Mouse (Mus musculus) stomach, embryonic 16.5 days (tissue): ENCODE measurements around the gene Psmd13. TPM values are rescaled to one million over a fixed set of nuclear protein-coding genes. Genes with fewer than 3 reads are reported as not detected.

Experiments
- ATAC-seq: fragments of 200-750 bp; cut with Nextera tagmentation; 2 replicates; pipeline ENCODE4 v1.8.0; 2017; ENCODE audit warnings: moderate number of reproducible peaks, moderate TSS enrichment; ENCODE audit not compliant: insufficient read depth, low FRiP score
- H3K27ac ChIP-seq: fragments of 300-500 bp; sonication (generic); 2 replicates; pipeline ENCODE4 v1.5.1; 2014; ENCODE audit warnings: low read length
- H3K27me3 ChIP-seq: fragments of 300-500 bp; sonication (generic); 2 replicates; pipeline ENCODE4 v1.6.1; 2014; ENCODE audit warnings: low read length, control low read depth, mixed read lengths; ENCODE audit not compliant: control insufficient read depth, insufficient read depth
- H3K36me3 ChIP-seq: fragments of 300-500 bp; sonication (generic); 2 replicates; pipeline ENCODE4 v1.6.1; 2014; ENCODE audit warnings: low read length; ENCODE audit not compliant: control insufficient read depth, insufficient read depth
- H3K4me1 ChIP-seq: fragments of 300-500 bp; sonication (generic); 2 replicates; pipeline ENCODE4 v1.6.1; 2014; ENCODE audit warnings: low read length, control low read depth, mixed read lengths; ENCODE audit not compliant: control insufficient read depth, insufficient read depth
- H3K4me2 ChIP-seq: fragments of 300-500 bp; sonication (generic); 2 replicates; pipeline ENCODE4 v1.6.1; 2014; ENCODE audit warnings: low read depth, low read length, mixed read lengths
- H3K4me3 ChIP-seq: fragments of 300-500 bp; sonication (generic); replicated peaks from 2 replicates; pipeline ENCODE4 v1.5.1; 2014; ENCODE audit warnings: mild to moderate bottlenecking, low read length
- H3K9ac ChIP-seq: fragments of 300-500 bp; sonication (generic); 2 replicates; pipeline ENCODE4 v1.6.1; 2014; ENCODE audit warnings: low read length
- H3K9me3 ChIP-seq: fragments of 300-500 bp; sonication (generic); replicated peaks from 2 replicates; pipeline ENCODE4 v1.6.1; 2016; ENCODE audit warnings: low read length, control low read depth; ENCODE audit not compliant: control insufficient read depth
- WGBS: fragments of 180-500 bp; shearing (Covaris S2); extraction: QIAGEN DNeasy Blood & Tissue Kit; methylation state at CpG from one replicate; pipeline ENCODE4 v1.1.7; 2014; 5-methylcytosine and 5-hydroxymethylcytosine counted together
- polyA plus RNA-seq: library from polyadenylated mRNA; unstranded; fragments of >200 nt; fragmentation: Nextera tagmentation; extraction: Ambion mirVana; gene quantifications from 2 replicates; pipeline ENCODE4 v1.2.1, GENCODE M21; 2015

Psmd13 gene
- polyA plus RNA-seq, 1 experiment from 2014 or later, result 193 TPM

DNA sequence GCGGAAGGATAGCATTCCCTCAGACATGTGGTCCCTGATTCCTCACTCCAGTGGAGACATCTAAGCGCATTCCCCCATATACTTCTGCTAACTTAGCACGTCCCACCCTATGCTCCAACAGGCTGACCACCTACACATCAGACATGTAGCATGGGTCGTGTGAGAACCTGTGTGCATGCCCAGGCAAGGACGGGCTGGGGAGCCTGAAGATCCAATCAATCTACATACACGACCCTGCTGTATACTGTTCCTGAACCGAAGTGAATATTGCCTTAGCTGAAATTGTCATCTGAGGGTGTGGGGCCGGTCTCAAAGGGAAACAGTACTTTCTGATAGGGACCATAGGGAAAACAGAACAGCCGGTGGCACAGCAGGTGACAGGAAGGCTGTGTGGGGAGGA lies 26.6 kb upstream of the Psmd13 start:
- no peak for ATAC-seq
- H3K27ac ChIP-seq, result peak overlapping the region; percentile 97; the same call in 1 of the 2 replicates
- 68% methylated on average over 9 of the region's 9 CpGs for WGBS
- peaks cover 24% of the 10 kb centered on the region for H3K4me1 ChIP-seq
- peak overlapping the region; percentile 95 for H3K4me3 ChIP-seq
- H3K9me3 ChIP-seq, result no peaks in the 10 kb centered on the region
- H3K27me3 ChIP-seq, result no peaks in the 10 kb centered on the region
- peaks cover 19% of the 10 kb centered on the region for H3K36me3 ChIP-seq
- H3K4me2 ChIP-seq, result peak overlapping the region; percentile 98
- H3K9ac ChIP-seq, result peak overlapping the region; percentile 95

DNA sequence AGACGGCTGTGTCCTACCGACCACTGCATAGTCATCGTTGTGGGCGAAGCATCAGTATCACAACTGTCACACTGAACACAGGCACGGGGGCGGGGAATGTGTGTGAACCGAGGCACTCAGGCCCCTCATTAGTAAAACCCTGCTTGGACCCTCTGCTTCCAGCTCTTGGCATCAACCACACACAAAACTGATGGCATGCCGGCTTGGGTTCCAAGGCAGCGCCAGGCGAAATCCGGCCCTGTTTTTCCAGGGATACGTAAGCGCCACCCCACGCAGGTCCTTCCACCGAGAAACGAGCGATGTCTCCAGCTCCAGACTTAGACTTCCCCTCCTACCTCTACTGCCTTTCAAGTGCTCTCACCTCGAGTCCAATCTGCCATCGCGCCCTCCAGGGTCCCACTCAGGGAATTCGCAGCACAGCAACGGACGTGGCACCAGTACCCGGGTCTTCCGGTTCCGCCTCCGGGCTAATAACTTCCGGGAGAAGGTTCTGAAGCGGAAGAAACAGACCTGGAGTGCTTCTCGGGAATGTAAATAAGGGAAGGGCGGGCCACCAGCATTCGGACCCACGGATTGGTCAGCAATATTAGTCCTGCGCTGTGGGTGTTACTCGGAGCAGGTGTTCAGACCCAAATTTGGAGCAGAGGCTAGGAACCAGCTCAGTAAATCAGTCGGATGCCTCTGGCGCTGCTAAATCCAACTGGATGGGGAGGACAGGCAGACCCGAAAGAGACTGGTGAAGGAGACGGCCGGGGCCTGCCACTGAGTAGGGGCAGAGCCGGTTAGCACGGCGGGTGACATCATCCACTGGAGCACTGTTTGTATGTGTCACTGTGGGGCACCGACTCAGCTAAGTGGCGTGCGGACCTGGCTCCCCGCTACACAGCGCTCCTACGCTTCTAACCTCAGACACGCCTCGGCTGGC lies 25.6 kb upstream of the Psmd13 start, which contains the start of gene Gm45785:
TSS of gene Gm45785 (minus strand) at position 472 of the 925 bp plus-strand sequence.
- Histone ChIP-seq H3K27ac (peak within 1 kb of the TSS; percentile 97), H3K4me1 (peaks cover 24% of the 10 kb centered on the region), H3K4me2 (peak within 1 kb of the TSS; percentile 98), H3K9me3 (no peaks in the 10 kb centered on the region), H3K36me3 (peaks cover 21% of the 10 kb centered on the region), H3K27me3 (no peaks in the 10 kb centered on the region), H3K4me3 (peak within 1 kb of the TSS; percentile 95), H3K9ac (peak within 1 kb of the TSS; percentile 95)
- ATAC-seq, result peak; percentile 80
- under 1% methylated on average over 51 of the region's 51 CpGs for WGBS

DNA sequence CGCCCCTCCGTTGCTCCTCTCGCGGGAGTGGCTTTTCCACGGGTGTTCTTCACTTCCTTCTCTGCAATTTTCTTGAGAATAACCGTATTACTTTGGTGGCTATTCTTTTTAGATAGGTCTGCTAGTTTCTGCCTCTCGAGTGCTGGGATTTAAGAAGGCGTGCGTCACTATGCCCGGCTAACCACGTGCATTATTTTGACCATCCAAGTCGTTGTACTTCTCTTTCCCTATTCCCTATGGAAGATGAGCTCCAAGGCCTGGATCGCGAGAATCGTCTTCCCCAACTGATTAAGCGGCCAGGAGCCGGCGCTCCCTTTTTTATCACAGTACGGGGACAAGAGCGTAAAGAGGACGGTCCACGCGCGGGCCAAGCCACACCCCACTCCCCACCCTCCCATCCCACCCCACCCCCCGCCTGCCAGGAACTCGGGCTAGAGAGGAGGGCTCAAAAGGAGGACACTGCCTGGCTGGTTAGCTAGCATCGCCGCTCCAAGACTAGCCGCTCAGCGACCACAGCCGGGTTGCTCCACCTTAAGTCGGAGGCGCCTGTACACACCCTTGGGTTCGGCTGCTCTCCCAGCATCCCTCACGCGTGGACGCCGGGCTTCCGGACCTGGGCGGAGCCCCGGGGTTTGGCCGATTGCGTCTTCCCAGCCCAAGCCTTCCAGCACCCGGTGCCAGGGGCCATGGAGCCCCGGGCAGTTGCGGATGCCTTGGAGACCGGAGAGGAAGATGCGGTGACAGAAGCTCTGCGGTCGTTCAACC lies 24.8 kb upstream of the Psmd13 start, which contains the start of gene Ric8a:
TSS of gene Ric8a (plus strand) at position 173 of the 765 bp plus-strand sequence.
- Histone ChIP-seq H3K36me3 (peaks cover 23% of the 10 kb centered on the region), H3K27me3 (no peaks in the 10 kb centered on the region), H3K9ac (peak within 1 kb of the TSS; percentile 95), H3K4me1 (peaks cover 24% of the 10 kb centered on the region), H3K27ac (peak within 1 kb of the TSS; percentile 97), H3K4me3 (peak within 1 kb of the TSS; percentile 95), H3K9me3 (no peaks in the 10 kb centered on the region), H3K4me2 (peak within 1 kb of the TSS; percentile 98)
- ATAC-seq, result peak; percentile 86
- 0% methylated on average over 49 of the region's 50 CpGs for WGBS

DNA sequence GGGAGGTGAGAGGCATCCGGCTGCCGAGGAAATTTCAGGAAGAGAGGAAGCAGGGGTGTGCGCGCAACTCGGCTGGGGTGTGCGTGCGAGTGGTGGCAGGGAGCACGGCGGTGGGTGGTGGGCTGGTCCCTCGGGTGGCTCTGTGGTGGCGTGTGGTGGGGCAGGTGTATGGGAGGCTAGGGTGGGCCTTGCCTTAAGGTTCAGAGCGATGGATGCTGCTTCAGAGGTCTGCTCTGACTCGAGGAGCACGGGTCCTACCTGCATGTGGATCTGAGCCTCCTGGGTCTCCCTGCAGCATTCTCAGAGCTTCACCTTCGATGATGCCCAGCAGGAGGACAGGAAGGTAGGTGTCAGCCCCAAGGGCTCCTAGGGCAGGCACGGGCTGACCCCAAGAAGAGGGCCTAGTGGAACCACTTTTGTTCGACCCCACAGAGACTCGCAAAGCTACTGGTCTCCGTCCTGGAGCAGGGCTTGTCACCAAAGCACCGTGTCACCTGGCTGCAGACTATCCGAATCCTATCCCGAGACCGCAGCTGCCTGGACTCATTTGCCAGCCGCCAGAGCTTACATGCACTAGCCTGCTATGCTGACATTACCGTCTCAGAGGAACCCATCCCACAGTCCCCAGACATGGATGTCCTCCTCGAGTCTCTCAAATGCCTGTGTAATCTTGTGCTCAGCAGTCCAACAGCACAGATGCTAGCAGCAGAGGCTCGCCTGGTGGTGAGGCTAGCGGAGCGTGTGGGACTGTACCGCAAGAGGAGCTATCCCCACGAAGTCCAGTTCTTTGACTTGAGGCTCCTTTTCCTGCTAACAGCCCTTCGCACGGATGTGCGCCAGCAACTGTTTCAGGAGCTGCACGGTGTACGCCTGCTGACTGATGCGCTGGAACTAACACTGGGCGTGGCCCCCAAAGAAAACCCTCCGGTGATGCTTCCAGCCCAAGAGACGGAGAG lies 23.9 kb upstream of the Psmd13 start, which contains the start of gene Bet1l:
TSS of gene Bet1l (minus strand) at position 28 of the 956 bp plus-strand sequence.
- Histone ChIP-seq H3K27me3 (no peaks in the 10 kb centered on the region), H3K4me2 (peak within 1 kb of the TSS; percentile 98), H3K27ac (peak within 1 kb of the TSS; percentile 97), H3K9me3 (no peaks in the 10 kb centered on the region), H3K4me3 (peak within 1 kb of the TSS; percentile 95), H3K9ac (peak within 1 kb of the TSS; percentile 95), H3K36me3 (peaks cover 26% of the 10 kb centered on the region), H3K4me1 (peaks cover 24% of the 10 kb centered on the region)
- WGBS, result 32% methylated on average over 40 of the region's 40 CpGs
- ATAC-seq, result peak; percentile 31; the same call in 1 of the 2 replicates

DNA sequence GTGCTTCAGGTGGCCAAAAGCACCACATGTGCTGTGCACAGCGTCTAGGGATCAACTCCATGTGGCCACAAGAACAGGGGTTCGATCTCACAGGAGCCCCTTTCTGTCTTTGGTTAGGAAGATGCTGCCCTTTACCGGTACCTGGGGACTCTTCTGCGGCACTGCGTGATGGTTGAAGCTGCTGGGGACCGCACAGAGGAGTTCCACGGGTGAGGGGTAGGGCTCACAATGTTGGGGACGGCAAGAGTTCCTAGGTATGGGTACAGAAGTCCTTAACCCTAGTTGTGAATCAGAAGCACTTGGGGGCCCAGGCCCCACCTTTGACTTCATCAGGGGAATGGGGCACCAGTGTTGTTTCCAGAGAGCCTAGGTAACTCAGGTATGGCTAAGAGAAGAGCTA lies 23.0 kb upstream of the Psmd13 start:
- Histone ChIP-seq H3K4me3 (0 out of 2 replicates have a peak overlapping the region, but pooled peaks have one; percentile 95), H3K27ac (no peak overlapping the region), H3K4me2 (peak overlapping the region; percentile 98), H3K36me3 (peaks cover 33% of the 10 kb centered on the region), H3K27me3 (no peaks in the 10 kb centered on the region), H3K9ac (peak overlapping the region; percentile 95; the same call in 1 of the 2 replicates), H3K9me3 (no peaks in the 10 kb centered on the region), H3K4me1 (peaks cover 24% of the 10 kb centered on the region)
- WGBS, result 95% methylated on average over 8 of the region's 8 CpGs
- ATAC-seq, result no peak

DNA sequence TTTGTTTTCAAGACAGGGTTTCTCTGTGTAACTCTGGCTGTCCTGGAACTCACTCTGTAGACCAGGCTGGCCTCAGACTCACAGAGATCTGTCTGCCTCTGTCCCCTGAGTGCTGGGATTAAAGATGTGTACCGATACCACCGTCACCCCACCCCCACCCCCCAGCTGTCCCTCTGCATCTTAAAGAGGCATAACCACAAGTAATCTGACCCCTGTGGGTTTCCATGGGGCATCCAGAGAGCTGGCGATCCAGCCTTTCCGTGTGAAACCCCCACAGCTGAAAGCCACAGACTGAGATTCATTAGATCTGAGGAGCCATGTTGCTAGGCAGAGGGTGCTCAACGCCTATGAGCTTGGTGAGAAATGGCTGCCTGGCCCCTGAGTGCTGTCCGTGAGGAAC lies 21.8 kb upstream of the Psmd13 start:
- Histone ChIP-seq H3K4me1 (peaks cover 20% of the 10 kb centered on the region), H3K4me3 (no peak overlapping the region), H3K27me3 (no peaks in the 10 kb centered on the region), H3K9ac (no peak overlapping the region), H3K9me3 (no peaks in the 10 kb centered on the region), H3K36me3 (peaks cover 32% of the 10 kb centered on the region), H3K4me2 (no peak overlapping the region), H3K27ac (no peak overlapping the region)
- WGBS, result 73% methylated on average over 6 of the region's 6 CpGs
- ATAC-seq, result no peak

DNA sequence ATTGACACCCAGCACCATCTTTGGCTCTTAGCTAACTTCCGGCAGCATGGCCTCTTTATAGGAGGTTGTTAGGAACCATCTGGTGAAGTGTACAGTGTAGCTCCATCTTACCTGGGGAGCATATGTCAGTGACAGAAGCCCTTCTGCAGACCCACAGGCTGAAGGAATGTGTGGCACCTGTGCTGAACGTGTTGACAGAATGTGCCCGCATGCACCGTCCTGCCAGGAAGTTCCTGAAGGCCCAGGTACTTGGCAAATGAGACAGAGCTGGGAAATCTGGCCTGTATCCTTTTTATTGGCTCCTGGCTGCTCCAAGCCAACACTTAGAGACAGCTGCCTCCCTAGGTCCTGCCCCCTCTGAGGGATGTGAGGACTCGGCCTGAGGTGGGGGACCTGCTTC lies 21.0 kb upstream of the Psmd13 start:
- no peak for ATAC-seq
- peaks cover 32% of the 10 kb centered on the region for H3K36me3 ChIP-seq
- no peak overlapping the region for H3K4me2 ChIP-seq
- H3K27ac ChIP-seq, result no peak overlapping the region
- H3K9ac ChIP-seq, result no peak overlapping the region
- H3K4me3 ChIP-seq, result no peak overlapping the region
- H3K4me1 ChIP-seq, result peaks cover 13% of the 10 kb centered on the region
- WGBS, result 89% methylated on average over 5 of the region's 5 CpGs
- no peaks in the 10 kb centered on the region for H3K9me3 ChIP-seq
- H3K27me3 ChIP-seq, result no peaks in the 10 kb centered on the region

DNA sequence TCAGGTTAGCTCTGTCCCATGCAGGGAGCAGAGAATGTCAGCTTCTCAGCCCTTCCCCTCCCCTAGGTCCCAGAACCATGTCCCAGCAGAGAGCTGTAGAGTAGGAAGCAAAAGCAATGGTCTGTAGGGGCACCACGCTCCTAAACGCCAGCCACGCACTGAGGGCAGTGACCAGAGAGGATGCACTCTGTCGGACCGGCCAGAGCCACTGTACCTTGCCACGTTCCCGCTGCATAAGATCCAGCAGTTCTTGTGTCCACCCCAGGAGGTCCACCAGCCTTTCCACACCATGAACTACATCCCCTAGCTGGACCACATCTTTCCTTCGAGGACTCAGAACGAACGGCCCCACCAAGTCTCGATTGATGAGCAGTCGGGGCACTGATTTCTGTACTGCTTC lies 17.0 kb upstream of the Psmd13 start:
- Histone ChIP-seq H3K9ac (no peak overlapping the region), H3K4me1 (no peaks in the 10 kb centered on the region), H3K36me3 (peaks cover 28% of the 10 kb centered on the region), H3K4me3 (no peak overlapping the region), H3K27me3 (no peaks in the 10 kb centered on the region), H3K27ac (no peak overlapping the region), H3K4me2 (no peak overlapping the region), H3K9me3 (no peaks in the 10 kb centered on the region)
- ATAC-seq, result no peak
- 89% methylated on average over 12 of the region's 12 CpGs for WGBS
